Mouse (Mus musculus) thymus, adult 2 months (tissue): ENCODE measurements at regions not wholly inside any gene's neighbourhood (a gene's known extent, or its start where the extent isn't known, plus 50 kb on each side); places are given as distances from the start of the nearest gene placed in this dataset.

Experiments
- CTCF ChIP-seq: fragments of 200-500 bp; IDR thresholded peaks from 2 replicates; pipeline ENCODE4 v1.5.1; 2012; ENCODE audit warnings: mild to moderate bottlenecking, control low read depth, low read length, moderate library complexity, borderline replicate concordance; ENCODE audit not compliant: control insufficient read depth, poor library complexity, insufficient read depth; ENCODE audit errors: extremely low read depth
- POLR2A ChIP-seq: fragments of 200-500 bp; IDR thresholded peaks from 2 replicates; pipeline ENCODE4 v1.6.1; 2012; ENCODE audit warnings: mild to moderate bottlenecking, low read length, control low read depth, moderate library complexity; ENCODE audit not compliant: control insufficient read depth, poor library complexity, insufficient read depth; ENCODE audit errors: extremely low read depth

GRCm38 (mm10) chr8:92209081-92209480 is 148.3 kb upstream of the Irx5 start:
- TF ChIP-seq CTCF (no peak), POLR2A (no peak)
